Mouse (Mus musculus): Measurements from ENCODE around the gene Dclk1. TPM values are rescaled to one million over a fixed set of nuclear protein-coding genes. Genes with fewer than 3 reads are reported as not detected.

Dclk1 gene
- polyA plus RNA-seq, 1 experiment from 2014 or later: 232 TPM

- 68% methylated on average over 11 of the region's 11 CpGs for WGBS
- Histone ChIP-seq H3K9ac (replicated peaks) (no peak overlapping the region), H3K27me3 (replicated peaks) (no peaks in the 10 kb centered on the region), H3K4me3 (replicated peaks) (no peak overlapping the region), H3K4me1 (peaks cover 19% of the 10 kb centered on the region), H3K4me2 (no peak overlapping the region), H3K27ac (replicated peaks) (0 out of 2 replicates have a peak overlapping the region, but pooled peaks have one; percentile 9), H3K9me3 (replicated peaks) (no peaks in the 10 kb centered on the region), H3K36me3 (peaks cover 4% of the 10 kb centered on the region; the same call in 1 of the 2 replicates)
- ATAC-seq (ENCODE audit: low FRiP score): no peak
Measured at GRCm38 (mm10) chr3:55442012-55442645, 200.0 kb downstream of the Dclk1 start.

- peaks cover 4% of the 10 kb centered on the region; the same call in 1 of the 2 replicates for H3K36me3 ChIP-seq
- no peak for ATAC-seq (ENCODE audit: low FRiP score)
- peaks cover 21% of the 10 kb centered on the region for H3K4me1 ChIP-seq
- no peaks in the 10 kb centered on the region for H3K9me3 ChIP-seq (replicated peaks)
- H3K4me2 ChIP-seq: no peak overlapping the region
- H3K4me3 ChIP-seq (replicated peaks): no peak overlapping the region
- H3K27ac ChIP-seq (replicated peaks): no peak overlapping the region
- H3K9ac ChIP-seq (replicated peaks): no peak overlapping the region
- no peaks in the 10 kb centered on the region for H3K27me3 ChIP-seq (replicated peaks)
- WGBS: 87% methylated on average over 8 of the region's 8 CpGs
Measured at GRCm38 (mm10) chr3:55443271-55443670, 201.1 kb downstream of the Dclk1 start.

GRCm38 (mm10) chr3:55443725-55444124, 201.6 kb downstream of the Dclk1 start:
- H3K27ac ChIP-seq (replicated peaks): no peak overlapping the region
- peaks cover 21% of the 10 kb centered on the region for H3K4me1 ChIP-seq
- H3K9me3 ChIP-seq (replicated peaks): no peaks in the 10 kb centered on the region
- no peak overlapping the region for H3K4me3 ChIP-seq (replicated peaks)
- WGBS: 92% methylated on average over 2 of the region's 2 CpGs
- no peak overlapping the region for H3K4me2 ChIP-seq
- no peaks in the 10 kb centered on the region for H3K27me3 ChIP-seq (replicated peaks)
- no peak for ATAC-seq (ENCODE audit: low FRiP score)
- no peak overlapping the region for H3K9ac ChIP-seq (replicated peaks)
- peaks cover 4% of the 10 kb centered on the region; the same call in 1 of the 2 replicates for H3K36me3 ChIP-seq

GRCm38 (mm10) chr3:55446681-55447080, 204.5 kb downstream of the Dclk1 start:
- H3K4me3 ChIP-seq (replicated peaks): no peak overlapping the region
- ATAC-seq (ENCODE audit: low FRiP score): no peak
- H3K9me3 ChIP-seq (replicated peaks): no peaks in the 10 kb centered on the region
- H3K4me2 ChIP-seq: no peak overlapping the region
- no peak overlapping the region for H3K27ac ChIP-seq (replicated peaks)
- H3K27me3 ChIP-seq (replicated peaks): no peaks in the 10 kb centered on the region
- H3K4me1 ChIP-seq: peaks cover 7% of the 10 kb centered on the region; the same call in 1 of the 2 replicates
- H3K36me3 ChIP-seq: peaks cover 10% of the 10 kb centered on the region
- H3K9ac ChIP-seq (replicated peaks): no peak overlapping the region
- WGBS: 88% methylated on average over 7 of the region's 7 CpGs

- H3K4me3 ChIP-seq (replicated peaks): no peak overlapping the region
- no peak overlapping the region for H3K9ac ChIP-seq (replicated peaks)
- no peaks in the 10 kb centered on the region for H3K9me3 ChIP-seq (replicated peaks)
- peak overlapping the region; percentile 66 for H3K27ac ChIP-seq (replicated peaks)
- peak; percentile 71 for ATAC-seq (ENCODE audit: low FRiP score)
- no peak overlapping the region for H3K4me2 ChIP-seq
- H3K36me3 ChIP-seq: peaks cover 10% of the 10 kb centered on the region
- H3K27me3 ChIP-seq (replicated peaks): no peaks in the 10 kb centered on the region
- 72% methylated on average over 5 of the region's 5 CpGs for WGBS
- peaks cover 3% of the 10 kb centered on the region; the same call in 1 of the 2 replicates for H3K4me1 ChIP-seq
Measured at GRCm38 (mm10) chr3:55447486-55448460, 205.6 kb downstream of the Dclk1 start.

GRCm38 (mm10) chr3:55449148-55449547, 207.0 kb downstream of the Dclk1 start:
- peaks cover 8% of the 10 kb centered on the region for H3K36me3 ChIP-seq
- H3K27ac ChIP-seq (replicated peaks): no peak overlapping the region
- no peak overlapping the region for H3K4me2 ChIP-seq
- no peak overlapping the region for H3K9ac ChIP-seq (replicated peaks)
- ATAC-seq (ENCODE audit: low FRiP score): no peak
- H3K4me1 ChIP-seq: peaks cover 3% of the 10 kb centered on the region; the same call in 1 of the 2 replicates
- 91% methylated on average over 2 of the region's 2 CpGs for WGBS
- H3K4me3 ChIP-seq (replicated peaks): no peak overlapping the region
- no peaks in the 10 kb centered on the region for H3K9me3 ChIP-seq (replicated peaks)
- no peaks in the 10 kb centered on the region for H3K27me3 ChIP-seq (replicated peaks)

GRCm38 (mm10) chr3:55451035-55451434, 208.9 kb downstream of the Dclk1 start:
- ATAC-seq (ENCODE audit: low FRiP score): no peak
- H3K27me3 ChIP-seq (replicated peaks): no peaks in the 10 kb centered on the region
- H3K9me3 ChIP-seq (replicated peaks): no peaks in the 10 kb centered on the region
- H3K4me3 ChIP-seq (replicated peaks): no peak overlapping the region
- H3K9ac ChIP-seq (replicated peaks): no peak overlapping the region
- no peak overlapping the region for H3K27ac ChIP-seq (replicated peaks)
- WGBS: 95% methylated on average over 14 of the region's 14 CpGs
- no peak overlapping the region for H3K4me2 ChIP-seq
- peaks cover 6% of the 10 kb centered on the region; the same call in 1 of the 2 replicates for H3K36me3 ChIP-seq
- peaks cover 5% of the 10 kb centered on the region for H3K4me1 ChIP-seq

GRCm38 (mm10) chr3:55451877-55452276, 209.7 kb downstream of the Dclk1 start:
- Histone ChIP-seq H3K9me3 (replicated peaks) (no peaks in the 10 kb centered on the region), H3K36me3 (peaks cover 6% of the 10 kb centered on the region; the same call in 1 of the 2 replicates), H3K4me3 (replicated peaks) (no peak overlapping the region), H3K4me1 (peaks cover 5% of the 10 kb centered on the region), H3K27ac (replicated peaks) (no peak overlapping the region), H3K9ac (replicated peaks) (no peak overlapping the region), H3K27me3 (replicated peaks) (no peaks in the 10 kb centered on the region), H3K4me2 (no peak overlapping the region)
- no peak for ATAC-seq (ENCODE audit: low FRiP score)
- WGBS: 89% methylated on average over 3 of the region's 3 CpGs

GRCm38 (mm10) chr3:55452464-55452863, 210.3 kb downstream of the Dclk1 start:
- 96% methylated on average over 2 of the region's 2 CpGs for WGBS
- H3K4me3 ChIP-seq (replicated peaks): no peak overlapping the region
- ATAC-seq (ENCODE audit: low FRiP score): no peak
- peaks cover 4% of the 10 kb centered on the region for H3K4me1 ChIP-seq
- H3K9ac ChIP-seq (replicated peaks): no peak overlapping the region
- H3K27me3 ChIP-seq (replicated peaks): no peaks in the 10 kb centered on the region
- H3K36me3 ChIP-seq: peaks cover 6% of the 10 kb centered on the region; the same call in 1 of the 2 replicates
- H3K4me2 ChIP-seq: no peak overlapping the region
- no peaks in the 10 kb centered on the region for H3K9me3 ChIP-seq (replicated peaks)
- H3K27ac ChIP-seq (replicated peaks): no peak overlapping the region

GRCm38 (mm10) chr3:55461092-55461491, 218.9 kb downstream of the Dclk1 start:
- Histone ChIP-seq H3K9me3 (replicated peaks) (no peaks in the 10 kb centered on the region), H3K9ac (replicated peaks) (no peak overlapping the region), H3K36me3 (0 out of 2 replicates have a peak, but pooled peaks cover 5% of the 10 kb centered on the region), H3K4me1 (peaks cover 18% of the 10 kb centered on the region), H3K4me2 (peak overlapping the region; percentile 59), H3K27me3 (replicated peaks) (no peaks in the 10 kb centered on the region), H3K27ac (replicated peaks) (0 out of 2 replicates have a peak overlapping the region, but pooled peaks have one; percentile 79), H3K4me3 (replicated peaks) (no peak overlapping the region)
- 46% methylated on average over 3 of the region's 3 CpGs for WGBS
- ATAC-seq (ENCODE audit: low FRiP score): peak; percentile 29; the same call in 1 of the 2 replicates

Data from neural tube, embryonic 15.5 days (tissue).